Mouse (Mus musculus) kidney, adult 11 months (tissue): ENCODE measurements around the gene Skp1a.

ENCODE experiments used
- DNase-seq: peaks from one replicate; pipeline ENCODE4 v3.0.0; 2022

Gene Skp1a

GRCm38 (mm10) chr11:52255077-52255476 lies 23.3 kb downstream of the Skp1a start:
- DNase-seq: no peak

- DNase-seq: no peak
Measured at GRCm38 (mm10) chr11:52257376-52257775, 25.6 kb downstream of the Skp1a start.

GRCm38 (mm10) chr11:52258711-52259110 lies 26.9 kb downstream of the Skp1a start:
- DNase-seq: no peak

GRCm38 (mm10) chr11:52260878-52261277 lies 29.1 kb downstream of the Skp1a start:
- no peak for DNase-seq

- DNase-seq: peak; percentile 38
Measured at GRCm38 (mm10) chr11:52261937-52262336, 30.1 kb downstream of the Skp1a start.

- DNase-seq: no peak
Measured at GRCm38 (mm10) chr11:52262338-52262737, 30.5 kb downstream of the Skp1a start.

GRCm38 (mm10) chr11:52264871-52265270 lies 33.1 kb downstream of the Skp1a start:
- no peak for DNase-seq

GRCm38 (mm10) chr11:52265616-52266307 lies 34.0 kb downstream of the Skp1a start:
- DNase-seq: no peak

- DNase-seq: no peak
Measured at GRCm38 (mm10) chr11:52267271-52267670, 35.5 kb downstream of the Skp1a start.

- DNase-seq: no peak
Measured at GRCm38 (mm10) chr11:52268104-52268835, 36.5 kb downstream of the Skp1a start.

GRCm38 (mm10) chr11:52269841-52270240 lies 38.0 kb downstream of the Skp1a start:
- no peak for DNase-seq

GRCm38 (mm10) chr11:52271765-52272495 lies 40.1 kb downstream of the Skp1a start:
- DNase-seq: no peak

- DNase-seq: no peak
Measured at GRCm38 (mm10) chr11:52272619-52273018, 40.8 kb downstream of the Skp1a start.

- DNase-seq: no peak
Measured at GRCm38 (mm10) chr11:52273183-52273941, 41.6 kb downstream of the Skp1a start.

GRCm38 (mm10) chr11:52273942-52274330 lies 42.1 kb downstream of the Skp1a start:
- no peak for DNase-seq

- no peak for DNase-seq
Measured at GRCm38 (mm10) chr11:52274456-52275112, 42.8 kb downstream of the Skp1a start.

- DNase-seq: no peak
Measured at GRCm38 (mm10) chr11:52275366-52275765, 43.6 kb downstream of the Skp1a start.

- no peak for DNase-seq
Measured at GRCm38 (mm10) chr11:52275774-52276555, 44.2 kb downstream of the Skp1a start.

- DNase-seq: no peak
Measured at GRCm38 (mm10) chr11:52276961-52277391, 45.2 kb downstream of the Skp1a start.

- DNase-seq: no peak
Measured at GRCm38 (mm10) chr11:52277433-52278150, 45.8 kb downstream of the Skp1a start.

GRCm38 (mm10) chr11:52278164-52278563 lies 46.4 kb downstream of the Skp1a start:
- DNase-seq: no peak
